ENCODE assay signal across 28 mouse cellular contexts in the genomic region with DNA sequence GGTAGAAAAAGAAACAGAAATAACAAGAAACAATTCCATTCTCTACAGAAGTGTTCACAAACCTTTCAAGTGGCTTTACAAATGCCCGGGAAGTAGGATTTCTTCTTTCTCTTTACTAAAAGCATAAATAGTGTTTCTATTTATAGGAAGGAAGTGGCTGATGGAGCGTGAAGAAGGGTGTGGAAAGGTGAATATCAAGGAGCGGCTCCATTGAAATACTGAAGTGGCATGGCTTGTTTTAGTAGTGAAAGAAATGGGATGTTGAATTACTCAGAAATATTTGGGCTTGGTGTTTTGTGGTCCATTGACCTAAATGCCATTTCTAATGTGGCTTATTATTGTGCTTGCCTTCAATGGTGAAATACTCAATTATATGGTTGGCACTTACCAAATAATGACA.
"Had no signal": no experiment of that assay in that cellular context is flagged by ENCODE, and none has a peak within 500 bp of the region (broad histone marks: within the 10 kb centered on the region; RNA-seq: fewer than 3 reads in every experiment).

No protein-coding gene starts in this region.

- H3K27ac ChIP-seq: left cerebral cortex, adult 2 months; limb, embryonic 10.5 days; limb, embryonic 12.5 days; limb, embryonic 13.5 days; limb, embryonic 15.5 days; liver, embryonic 12.5 days; liver, embryonic 13.5 days; liver, embryonic 14.5 days; liver, embryonic 15.5 days; lung, embryonic 15.5 days; macrophage; midbrain, embryonic 10.5 days; midbrain, embryonic 12.5 days; midbrain, embryonic 13.5 days; midbrain, embryonic 15.5 days; neural tube, embryonic 12.5 days; neural tube, embryonic 13.5 days had no signal

- H3K27me3 ChIP-seq: limb, embryonic 12.5 days; limb, embryonic 13.5 days; limb, embryonic 15.5 days; liver, embryonic 12.5 days; liver, embryonic 13.5 days; liver, embryonic 15.5 days; lung, embryonic 15.5 days; midbrain, embryonic 12.5 days; midbrain, embryonic 13.5 days; midbrain, embryonic 15.5 days; neural tube, embryonic 12.5 days; neural tube, embryonic 13.5 days had no signal

- H3K36me3 ChIP-seq: limb, embryonic 10.5 days; limb, embryonic 12.5 days; limb, embryonic 13.5 days; limb, embryonic 15.5 days; liver, embryonic 12.5 days; liver, embryonic 13.5 days; liver, embryonic 15.5 days; lung, embryonic 15.5 days; midbrain, embryonic 10.5 days; midbrain, embryonic 12.5 days; midbrain, embryonic 13.5 days; midbrain, embryonic 15.5 days; neural tube, embryonic 12.5 days; neural tube, embryonic 13.5 days had no signal

- ATAC-seq: liver, embryonic 12.5 days; liver, postnatal 0 days; midbrain, embryonic 13.5 days; midbrain, embryonic 15.5 days; midbrain, embryonic 16.5 days had no signal

- H3K9ac ChIP-seq: limb, embryonic 12.5 days; limb, embryonic 13.5 days; limb, embryonic 15.5 days; liver, embryonic 12.5 days; liver, embryonic 13.5 days; liver, embryonic 14.5 days; liver, embryonic 15.5 days; liver, postnatal 0 days; lung, embryonic 14.5 days; lung, embryonic 15.5 days; midbrain, embryonic 12.5 days; midbrain, embryonic 13.5 days; midbrain, embryonic 15.5 days; neural tube, embryonic 12.5 days; neural tube, embryonic 13.5 days had no signal

- H3K4me1 ChIP-seq: limb, embryonic 10.5 days; limb, embryonic 12.5 days; limb, embryonic 13.5 days; limb, embryonic 15.5 days; liver, embryonic 12.5 days; liver, embryonic 13.5 days; liver, embryonic 15.5 days; lung, embryonic 15.5 days; megakaryocyte, embryonic 14.5 days; midbrain, embryonic 10.5 days; midbrain, embryonic 12.5 days; midbrain, embryonic 13.5 days; midbrain, embryonic 15.5 days; neural tube, embryonic 12.5 days; neural tube, embryonic 13.5 days had no signal

- H3K9me3 ChIP-seq: limb, embryonic 10.5 days; limb, embryonic 12.5 days; limb, embryonic 15.5 days; liver, embryonic 12.5 days; liver, embryonic 13.5 days; liver, embryonic 15.5 days; lung, embryonic 15.5 days; megakaryocyte, embryonic 14.5 days; midbrain, embryonic 10.5 days; neural tube, embryonic 12.5 days; neural tube, embryonic 13.5 days had no signal

- DNase-seq: left cerebral cortex, postnatal 4 days; liver; liver, embryonic 13.5 days; liver, postnatal 0 days; lung, adult 2 months; lung, embryonic 14.5 days; midbrain, embryonic 14.5 days had no signal

- H3K4me3 ChIP-seq: left cerebral cortex, adult 2 months; limb, embryonic 10.5 days; limb, embryonic 12.5 days; limb, embryonic 13.5 days; limb, embryonic 15.5 days; liver, embryonic 12.5 days; liver, embryonic 13.5 days; liver, embryonic 15.5 days; lung, embryonic 15.5 days; megakaryocyte, embryonic 14.5 days; midbrain, embryonic 10.5 days; midbrain, embryonic 12.5 days; midbrain, embryonic 13.5 days; midbrain, embryonic 15.5 days; myocyte; neural tube, embryonic 12.5 days; neural tube, embryonic 13.5 days had no signal

- H3K4me2 ChIP-seq: limb, embryonic 12.5 days; limb, embryonic 13.5 days; limb, embryonic 15.5 days; liver, embryonic 11.5 days; liver, embryonic 12.5 days; liver, embryonic 13.5 days; liver, embryonic 15.5 days; lung, embryonic 14.5 days; lung, embryonic 15.5 days; midbrain, embryonic 11.5 days; midbrain, embryonic 12.5 days; midbrain, embryonic 13.5 days; midbrain, embryonic 15.5 days; neural tube, embryonic 12.5 days; neural tube, embryonic 13.5 days had no signal
